Mouse (Mus musculus): Measurements from ENCODE around the gene Asdurf.

DNA sequence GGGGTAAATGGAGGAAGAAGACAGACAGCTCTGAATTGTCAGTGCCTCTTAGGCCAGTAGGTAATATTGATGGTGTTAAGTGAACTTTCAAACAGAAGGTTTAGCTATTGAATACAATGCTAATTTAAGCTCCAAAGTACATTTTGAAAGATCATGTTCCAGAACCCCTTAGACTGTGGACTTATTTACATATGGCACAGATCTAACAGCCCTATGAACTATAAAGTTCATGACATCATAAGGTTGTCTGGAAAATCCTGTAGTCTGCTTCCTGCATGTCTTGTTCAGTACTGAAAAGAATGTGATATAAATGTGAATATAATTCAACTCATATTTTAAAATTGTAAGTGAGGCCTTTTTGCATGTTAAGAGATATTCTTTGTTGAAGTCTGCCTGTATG lies 6.6 kb upstream of the Asdurf start:
- TF ChIP-seq GATA1 (IDR thresholded peaks at IDR 0.05; ENCODE audit: borderline replicate concordance, low read length) (no peak), FLI1 (IDR thresholded peaks at IDR 0.05; ENCODE audit: low read length) (no peak)

Data from megakaryocyte, embryonic 14.5 days (primary cell).